Mouse (Mus musculus): ENCODE measurements around the gene Akr1c19. TPM values are rescaled to one million over a fixed set of nuclear protein-coding genes. Genes with fewer than 3 reads are reported as not detected.

The Akr1c19 gene
- polyA plus RNA-seq, 1 experiment from 2014 or later: 1.4 TPM

GRCm38 (mm10) chr13:4277526-4277925 lies 49.0 kb downstream of the Akr1c19 start:
- no peak for ATAC-seq (ENCODE audit: extremely low read depth, insufficient number of reproducible peaks, low FRiP score, low TSS enrichment)
- 75% methylated on average over 2 of the region's 2 CpGs for WGBS
- Histone ChIP-seq H3K4me2 (no peak overlapping the region), H3K9me3 (no peaks in the 10 kb centered on the region), H3K27me3 (replicated peaks) (no peaks in the 10 kb centered on the region), H3K9ac (no peak overlapping the region), H3K4me1 (no peaks in the 10 kb centered on the region), H3K4me3 (no peak overlapping the region), H3K27ac (replicated peaks) (no peak overlapping the region), H3K36me3 (no peaks in the 10 kb centered on the region)

- WGBS: 62% methylated on average over 4 of the region's 4 CpGs
- H3K4me1 ChIP-seq: no peaks in the 10 kb centered on the region
- no peak within 1 kb of the TSS for H3K4me2 ChIP-seq
- H3K27ac ChIP-seq (replicated peaks): no peak within 1 kb of the TSS
- no peak within 1 kb of the TSS for H3K4me3 ChIP-seq
- no peaks in the 10 kb centered on the region for H3K36me3 ChIP-seq
- H3K9ac ChIP-seq: no peak within 1 kb of the TSS
- no peaks in the 10 kb centered on the region for H3K9me3 ChIP-seq
- ATAC-seq (ENCODE audit: extremely low read depth, insufficient number of reproducible peaks, low FRiP score, low TSS enrichment): no peak
- no peaks in the 10 kb centered on the region for H3K27me3 ChIP-seq (replicated peaks)
Observed at GRCm38 (mm10) chr13:4279284-4279683, 50.8 kb downstream of the Akr1c19 start, which contains the start of gene Akr1c12. Gene Akr1c12, minus strand, starts transcription at chr13:4279433.

- Histone ChIP-seq H3K4me1 (no peaks in the 10 kb centered on the region), H3K4me3 (no peak overlapping the region), H3K4me2 (no peak overlapping the region), H3K27ac (replicated peaks) (no peak overlapping the region), H3K27me3 (replicated peaks) (no peaks in the 10 kb centered on the region), H3K9me3 (no peaks in the 10 kb centered on the region), H3K9ac (no peak overlapping the region), H3K36me3 (no peaks in the 10 kb centered on the region)
- no peak for ATAC-seq (ENCODE audit: extremely low read depth, insufficient number of reproducible peaks, low FRiP score, low TSS enrichment)
- WGBS: 34% methylated on average over 7 of the region's 7 CpGs
Observed at GRCm38 (mm10) chr13:4281471-4282412, 53.2 kb downstream of the Akr1c19 start.

GRCm38 (mm10) chr13:4296991-4297390 lies 68.5 kb downstream of the Akr1c19 start:
- ATAC-seq (ENCODE audit: extremely low read depth, insufficient number of reproducible peaks, low FRiP score, low TSS enrichment): no peak
- Histone ChIP-seq H3K4me3 (no peak overlapping the region), H3K36me3 (no peaks in the 10 kb centered on the region), H3K9me3 (no peaks in the 10 kb centered on the region), H3K27me3 (replicated peaks) (no peaks in the 10 kb centered on the region), H3K27ac (replicated peaks) (no peak overlapping the region), H3K9ac (no peak overlapping the region), H3K4me1 (no peaks in the 10 kb centered on the region), H3K4me2 (no peak overlapping the region)
- WGBS: 87% methylated on average over 4 of the region's 4 CpGs

Other genes with a start within 250 kb of the Akr1c19 start
- gene Akr1c14, start 179.7 kb upstream of the Akr1c19 start, polyA plus RNA-seq (2015; fragmentation: Nextera tagmentation; extraction: Ambion mirVana): 1.8 TPM in 2 replicates
- not detected in 2 replicates for gene Akr1c18, start 78.0 kb upstream of the Akr1c19 start, polyA plus RNA-seq (2015; fragmentation: Nextera tagmentation; extraction: Ambion mirVana)
- 3.0 and 3.3 TPM in 2 replicates for gene Akr1c13, start 37.5 kb upstream of the Akr1c19 start, polyA plus RNA-seq (2015; fragmentation: Nextera tagmentation; extraction: Ambion mirVana)
- gene Akr1c12, start 50.7 kb downstream of the Akr1c19 start, polyA plus RNA-seq (2015; fragmentation: Nextera tagmentation; extraction: Ambion mirVana): 0.90 and 1.4 TPM in 2 replicates
- gene Akr1c6, start 205.6 kb downstream of the Akr1c19 start, polyA plus RNA-seq (2015; fragmentation: Nextera tagmentation; extraction: Ambion mirVana): not detected in 2 replicates

Data from heart, embryonic 13.5 days (tissue).